Mouse (Mus musculus) ovary, adult 18-20 months (tissue): Measurements from ENCODE around the gene P2rx1.

ENCODE experiments used
- DNase-seq: peaks from one replicate; pipeline ENCODE4 v3.0.0; 2022; ENCODE audit warnings: low spot score, mixed read lengths

The P2rx1 gene

GRCm38 (mm10) chr11:72987807-72988206 is 11.1 kb upstream of the P2rx1 start:
- no peak for DNase-seq

GRCm38 (mm10) chr11:72989044-72989443 is 9.9 kb upstream of the P2rx1 start:
- DNase-seq, result no peak

GRCm38 (mm10) chr11:72990688-72991087 is 8.2 kb upstream of the P2rx1 start:
- no peak for DNase-seq

- DNase-seq, result peak; percentile 16
Measured at GRCm38 (mm10) chr11:72991961-72992360, 6.9 kb upstream of the P2rx1 start.

- no peak for DNase-seq
Measured at GRCm38 (mm10) chr11:72996346-72996745, 2.6 kb upstream of the P2rx1 start.

- no peak for DNase-seq
Measured at GRCm38 (mm10) chr11:72996781-72997180, 2.1 kb upstream of the P2rx1 start.

GRCm38 (mm10) chr11:72997529-72998326 is 1.2 kb upstream of the P2rx1 start:
- DNase-seq, result no peak

GRCm38 (mm10) chr11:73001029-73001428 is 2.1 kb downstream of the P2rx1 start:
- peak; percentile 28 for DNase-seq

GRCm38 (mm10) chr11:73006377-73006776 is 7.5 kb downstream of the P2rx1 start:
- DNase-seq, result no peak

- no peak for DNase-seq
Measured at GRCm38 (mm10) chr11:73007113-73007512, 8.2 kb downstream of the P2rx1 start.

GRCm38 (mm10) chr11:73007698-73008481 is 9.0 kb downstream of the P2rx1 start:
- no peak for DNase-seq

- no peak for DNase-seq
Measured at GRCm38 (mm10) chr11:73008826-73009225, 9.9 kb downstream of the P2rx1 start.

- no peak for DNase-seq
Measured at GRCm38 (mm10) chr11:73009531-73010274, 10.8 kb downstream of the P2rx1 start.

- peak; percentile 55 for DNase-seq
Measured at GRCm38 (mm10) chr11:73013981-73014380, 15.1 kb downstream of the P2rx1 start.

GRCm38 (mm10) chr11:73014831-73015344 is 16.0 kb downstream of the P2rx1 start:
- no peak for DNase-seq

GRCm38 (mm10) chr11:73015391-73016102 is 16.6 kb downstream of the P2rx1 start:
- DNase-seq, result peak; percentile 38

- DNase-seq, result peak; percentile 36
Measured at GRCm38 (mm10) chr11:73016103-73016420, 17.2 kb downstream of the P2rx1 start.

- DNase-seq, result peak; percentile 90
Measured at GRCm38 (mm10) chr11:73018471-73019146, 19.7 kb downstream of the P2rx1 start, which contains the start of gene Camkk1. Gene Camkk1 (plus strand): TSS chr11:73019008.

GRCm38 (mm10) chr11:73019147-73019795 is 20.4 kb downstream of the P2rx1 start:
- no peak for DNase-seq

GRCm38 (mm10) chr11:73020953-73021800 is 22.3 kb downstream of the P2rx1 start:
- no peak for DNase-seq
